Mouse (Mus musculus) thymus, adult 2 months (tissue): ENCODE results near the gene Ep300. TPM values are rescaled to one million over a fixed set of nuclear protein-coding genes. Genes with fewer than 3 reads are reported as not detected.

Experiments used
- DNase-seq: peaks from one replicate; pipeline ENCODE4 v3.0.0; 2021
- H3K27ac ChIP-seq: fragments of 200-500 bp; 2 replicates; pipeline ENCODE4 v1.5.1; 2012; ENCODE audit warnings: low read length, control low read depth; ENCODE audit not compliant: control insufficient read depth, insufficient read depth
- H3K27me3 ChIP-seq: fragments of 200-500 bp; 2 replicates; pipeline ENCODE4 v1.6.1; 2012; ENCODE audit warnings: mild to moderate bottlenecking, low read length, moderate library complexity, mixed read lengths; ENCODE audit not compliant: control insufficient read depth, insufficient read depth
- H3K36me3 ChIP-seq: fragments of 200-500 bp; 2 replicates; pipeline ENCODE4 v1.6.1; 2012; ENCODE audit warnings: mild to moderate bottlenecking, low read length, moderate library complexity; ENCODE audit not compliant: control insufficient read depth, insufficient read depth
- H3K4me1 ChIP-seq: fragments of 200-500 bp; replicated peaks from 2 replicates; pipeline ENCODE4 v1.6.1; 2012; ENCODE audit warnings: low read length; ENCODE audit not compliant: control insufficient read depth, insufficient read depth
- H3K4me3 ChIP-seq: fragments of 200-500 bp; 2 replicates; pipeline ENCODE4 v1.5.1; 2012; ENCODE audit warnings: mild to moderate bottlenecking, low read length, control low read depth, moderate library complexity; ENCODE audit not compliant: control insufficient read depth, insufficient read depth
- CTCF ChIP-seq: fragments of 200-500 bp; IDR thresholded peaks from 2 replicates; pipeline ENCODE4 v1.5.1; 2012; ENCODE audit warnings: mild to moderate bottlenecking, control low read depth, low read length, moderate library complexity, borderline replicate concordance; ENCODE audit not compliant: control insufficient read depth, poor library complexity, insufficient read depth; ENCODE audit errors: extremely low read depth
- POLR2A ChIP-seq: fragments of 200-500 bp; IDR thresholded peaks from 2 replicates; pipeline ENCODE4 v1.6.1; 2012; ENCODE audit warnings: mild to moderate bottlenecking, low read length, control low read depth, moderate library complexity; ENCODE audit not compliant: control insufficient read depth, poor library complexity, insufficient read depth; ENCODE audit errors: extremely low read depth
- WGBS: fragments of 180-500 bp; shearing (Covaris S2); methylation state at CpG from one replicate; pipeline ENCODE4 v1.1.7; 2018; 5-methylcytosine and 5-hydroxymethylcytosine counted together
- polyA plus RNA-seq: library from polyadenylated mRNA; depleted of rRNA; stranded (reverse); fragments of >200 nt; gene quantifications from 2 replicates; pipeline ENCODE4 v1.2.3, GENCODE M21; 2012

Gene Ep300
- polyA plus RNA-seq, 1 experiment = 60.6 TPM

DNA sequence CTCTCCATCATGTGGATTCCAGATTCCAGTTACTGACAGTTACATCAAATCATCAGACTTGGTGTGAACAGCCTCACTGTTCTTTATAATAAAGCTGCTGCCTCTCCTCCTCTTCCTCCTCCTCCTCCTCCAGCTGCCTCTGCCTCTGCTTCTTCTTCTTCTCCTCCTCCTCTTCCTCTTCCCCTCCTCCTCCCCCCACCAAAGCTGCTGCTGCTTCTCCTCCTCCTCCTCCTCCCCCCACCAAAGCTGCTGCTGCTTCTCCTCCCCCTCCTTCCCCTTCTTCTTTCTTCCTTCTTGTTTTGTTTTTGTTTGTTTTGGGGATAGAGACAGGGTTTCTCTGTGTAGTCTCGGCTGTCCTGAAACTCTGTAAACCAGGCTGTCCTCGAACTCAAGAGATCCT is 17.1 kb upstream of the Ep300 start:
- no peak overlapping the region for H3K27ac ChIP-seq
- H3K36me3 ChIP-seq = no peaks in the 10 kb centered on the region
- 20% methylated on average over 2 of the region's 2 CpGs for WGBS
- DNase-seq = peak; percentile 24
- no peak overlapping the region for H3K4me3 ChIP-seq
- TF ChIP-seq POLR2A = no peak
- TF ChIP-seq CTCF = no peak
- peaks cover 5% of the 10 kb centered on the region for H3K4me1 ChIP-seq
- H3K27me3 ChIP-seq = no peaks in the 10 kb centered on the region

DNA sequence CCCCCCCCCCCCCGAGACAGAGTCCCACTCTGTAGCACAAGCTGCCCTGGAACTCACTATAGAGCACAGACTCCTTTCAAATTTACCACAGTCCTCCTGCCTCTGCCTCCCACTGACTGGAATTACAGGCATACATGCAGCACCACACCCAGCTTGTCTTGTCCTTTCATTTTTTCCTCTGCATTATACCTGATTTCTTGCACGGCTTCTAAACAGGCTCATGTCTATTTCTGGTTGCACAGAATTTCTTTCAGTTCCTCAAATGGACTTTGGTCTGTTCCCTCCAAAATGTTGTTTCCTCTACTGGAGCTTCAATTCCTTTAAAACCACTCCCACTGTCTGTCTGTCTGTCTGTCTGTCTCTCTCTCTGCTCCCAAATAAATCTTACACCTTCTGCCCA is 16.6 kb upstream of the Ep300 start:
- no peak overlapping the region for H3K4me3 ChIP-seq
- 8% methylated on average over 2 of the region's 2 CpGs for WGBS
- TF ChIP-seq POLR2A (no peak), CTCF (no peak)

DNA sequence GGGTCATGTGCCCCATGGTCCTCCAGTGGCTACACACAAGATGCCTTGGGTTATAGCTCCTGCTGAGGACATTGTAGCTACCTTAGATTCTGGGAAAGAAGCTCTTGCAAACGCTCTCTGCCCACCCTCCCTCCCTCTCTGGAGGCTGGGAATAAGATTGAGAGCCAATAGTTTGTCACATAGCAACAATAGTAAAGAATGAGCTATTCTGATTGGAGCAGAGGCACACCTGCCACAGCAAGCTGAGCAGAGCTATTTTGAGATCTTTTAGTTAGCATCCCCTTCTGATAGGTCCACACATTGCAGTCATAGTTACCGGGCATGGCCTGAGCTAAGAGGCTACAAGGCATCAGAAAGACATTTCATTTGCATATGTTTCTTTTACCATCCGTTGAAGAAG is 8.2 kb upstream of the Ep300 start:
- no peaks in the 10 kb centered on the region for H3K36me3 ChIP-seq
- no peak overlapping the region for H3K4me3 ChIP-seq
- no peak overlapping the region for H3K27ac ChIP-seq
- no peaks in the 10 kb centered on the region for H3K27me3 ChIP-seq
- no peaks in the 10 kb centered on the region for H3K4me1 ChIP-seq
- TF ChIP-seq POLR2A (no peak), CTCF (no peak)
- WGBS = 44% methylated on average over 3 of the region's 3 CpGs
- no peak for DNase-seq

More for the DNA sequence above, 16.6 kb upstream of the Ep300 start:
- H3K27me3 ChIP-seq = no peaks in the 10 kb centered on the region
- no peak overlapping the region for H3K27ac ChIP-seq
- H3K36me3 ChIP-seq = no peaks in the 10 kb centered on the region
- no peak for DNase-seq
- H3K4me1 ChIP-seq = peaks cover 5% of the 10 kb centered on the region

DNA sequence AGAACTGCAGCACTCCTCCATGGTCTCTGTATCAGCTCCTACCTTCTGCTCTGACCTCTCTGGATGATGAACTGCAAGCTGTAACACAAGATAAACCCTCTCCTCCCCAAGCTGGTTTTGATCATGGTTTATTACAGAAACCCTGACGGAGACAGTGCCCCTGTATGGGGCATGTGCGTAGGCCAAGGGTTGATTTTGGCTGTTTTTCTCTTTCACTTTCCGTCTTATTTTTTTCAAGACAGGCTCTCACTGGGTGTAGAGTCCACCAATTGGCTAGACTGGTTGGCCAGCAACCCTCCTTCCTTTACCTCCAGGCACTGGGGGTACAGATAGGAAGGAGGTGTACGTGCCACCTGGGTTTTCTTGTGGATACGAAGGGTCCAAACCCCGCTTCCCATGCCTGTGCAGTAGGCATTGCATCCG is 7.4 kb upstream of the Ep300 start:
- Histone ChIP-seq H3K27me3 (no peaks in the 10 kb centered on the region), H3K4me3 (no peak overlapping the region), H3K27ac (no peak overlapping the region), H3K36me3 (no peaks in the 10 kb centered on the region), H3K4me1 (no peaks in the 10 kb centered on the region)
- no peak for TF ChIP-seq CTCF
- no peak for TF ChIP-seq POLR2A
- DNase-seq = no peak
- WGBS = 95% methylated on average over 7 of the region's 7 CpGs

DNA sequence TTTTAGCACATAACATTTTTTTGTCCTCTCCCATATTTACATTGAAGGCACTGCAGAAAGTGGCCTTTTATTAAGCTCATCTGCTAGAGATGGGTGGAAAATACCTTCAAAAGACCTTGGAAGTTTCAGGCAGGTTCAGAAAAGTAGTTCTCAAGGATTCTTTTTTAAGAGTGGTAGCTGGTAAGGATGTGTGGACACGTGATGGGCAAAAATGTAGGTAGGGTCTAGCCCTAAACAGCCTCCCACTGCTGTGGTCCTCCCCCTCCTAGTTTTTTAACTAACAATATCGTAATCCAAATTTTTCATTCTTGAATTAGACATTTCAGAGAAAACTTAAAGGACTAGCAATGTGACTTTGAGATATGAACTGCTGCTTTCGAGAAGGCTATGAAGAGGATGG is 685 bp upstream of the Ep300 start:
- H3K27ac ChIP-seq = peak overlapping the region; percentile 80
- WGBS = 9% methylated on average over 3 of the region's 3 CpGs
- H3K4me3 ChIP-seq = peak overlapping the region; percentile 72
- TF ChIP-seq POLR2A (no peak), CTCF (no peak)
- no peak for DNase-seq
- H3K4me1 ChIP-seq = no peaks in the 10 kb centered on the region; the same call in 1 of the 2 replicates
- no peaks in the 10 kb centered on the region for H3K27me3 ChIP-seq
- no peaks in the 10 kb centered on the region for H3K36me3 ChIP-seq

DNA sequence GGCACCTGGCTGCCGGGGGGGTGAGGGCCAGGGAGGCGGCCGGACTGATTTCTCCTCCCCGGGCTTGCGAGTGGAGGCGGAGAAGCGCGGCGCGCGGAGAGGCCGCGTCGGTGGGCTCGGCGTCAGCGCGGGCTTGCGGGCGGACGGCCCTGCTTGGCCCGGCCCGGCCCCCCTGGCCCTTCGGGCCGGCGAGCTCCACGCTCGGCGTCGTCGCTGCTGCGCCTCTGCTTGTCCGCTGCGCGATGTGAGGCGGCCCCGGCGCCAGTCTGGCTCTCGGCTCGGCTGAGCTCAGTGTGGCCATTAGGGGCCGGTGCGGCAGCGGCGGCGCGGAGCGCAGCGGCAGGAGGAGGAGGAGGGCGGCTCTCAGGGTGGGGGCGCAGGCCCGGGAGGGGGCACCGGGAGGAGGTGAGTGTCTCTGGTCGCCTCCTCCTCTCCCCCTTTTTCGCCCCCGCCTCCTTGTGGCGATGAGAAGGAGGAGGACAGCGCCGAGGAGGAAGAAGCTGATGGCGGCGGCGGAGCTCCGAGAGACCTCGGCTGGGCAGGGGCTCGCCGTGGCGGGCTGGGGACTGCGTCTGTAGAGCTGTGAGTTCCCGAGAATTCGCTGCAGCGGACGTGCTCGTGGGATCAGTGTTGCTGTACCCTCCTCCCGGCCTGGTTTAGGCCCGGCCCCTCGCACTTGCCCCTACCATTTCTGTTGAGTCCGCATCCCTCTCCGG is 753 bp downstream of the Ep300 start:
- no peaks in the 10 kb centered on the region for H3K27me3 ChIP-seq

More for the DNA sequence above, 753 bp downstream of the Ep300 start:
- Histone ChIP-seq H3K4me3 (peak overlapping the region; percentile 88), H3K27ac (peak overlapping the region; percentile 95), H3K4me1 (no peaks in the 10 kb centered on the region; the same call in 1 of the 2 replicates), H3K36me3 (no peaks in the 10 kb centered on the region)
- no peak for TF ChIP-seq CTCF
- TF ChIP-seq POLR2A = peak; percentile 85
- under 1% methylated on average over 64 of the region's 77 CpGs for WGBS
- peak; percentile 91 for DNase-seq
